Mouse (Mus musculus): ENCODE results near the gene Zpld1.

GRCm38 (mm10) chr16:55203945-55204344 lies 93.8 kb downstream of the Zpld1 start:
- TF ChIP-seq CTCF (IDR thresholded peaks at IDR 0.05; ENCODE audit: extremely low read depth, insufficient read length, insufficient replicate concordance, low read depth, low read length) (no peak), POLR2A (IDR thresholded peaks at IDR 0.05; ENCODE audit: low read depth, low read length) (no peak)

Data from small intestine, adult 2 months (tissue).